Mouse (Mus musculus): ENCODE data around the gene Mtcl1. TPM values are rescaled to one million over a fixed set of nuclear protein-coding genes. Genes with fewer than 3 reads are reported as not detected.

Gene Mtcl1
- polyA plus RNA-seq, 1 experiment from 2014 or later, result 35.0 TPM

GRCm38 (mm10) chr17:66325440-66326203, 123.9 kb downstream of the Mtcl1 start:
- H3K4me3 ChIP-seq, result no peak overlapping the region
- H3K9ac ChIP-seq, result 0 out of 2 replicates have a peak overlapping the region, but pooled peaks have one; percentile 35
- H3K9me3 ChIP-seq, result 0 out of 2 replicates have a peak, but pooled peaks cover 5% of the 10 kb centered on the region
- peak; percentile 77 for ATAC-seq (ENCODE audit: low FRiP score, low read depth)
- no peak overlapping the region for H3K27ac ChIP-seq
- peaks cover 6% of the 10 kb centered on the region for H3K4me1 ChIP-seq
- 53% methylated on average over 14 of the region's 14 CpGs for WGBS
- H3K4me2 ChIP-seq (replicated peaks), result peak overlapping the region; percentile 41
- no peaks in the 10 kb centered on the region for H3K27me3 ChIP-seq (replicated peaks)
- no peaks in the 10 kb centered on the region for H3K36me3 ChIP-seq

GRCm38 (mm10) chr17:66324836-66325235, 124.7 kb downstream of the Mtcl1 start:
- no peak for ATAC-seq (ENCODE audit: low FRiP score, low read depth)
- Histone ChIP-seq H3K9ac (no peak overlapping the region), H3K9me3 (0 out of 2 replicates have a peak, but pooled peaks cover 5% of the 10 kb centered on the region), H3K4me1 (peaks cover 6% of the 10 kb centered on the region), H3K27me3 (replicated peaks) (no peaks in the 10 kb centered on the region), H3K4me2 (replicated peaks) (no peak overlapping the region), H3K4me3 (no peak overlapping the region), H3K36me3 (no peaks in the 10 kb centered on the region), H3K27ac (no peak overlapping the region)
- WGBS, result 85% methylated on average over 3 of the region's 3 CpGs

GRCm38 (mm10) chr17:66322646-66323255, 126.8 kb downstream of the Mtcl1 start:
- H3K4me1 ChIP-seq, result peaks cover 6% of the 10 kb centered on the region
- H3K9me3 ChIP-seq, result no peaks in the 10 kb centered on the region
- no peak for ATAC-seq (ENCODE audit: low FRiP score, low read depth)
- no peaks in the 10 kb centered on the region for H3K27me3 ChIP-seq (replicated peaks)
- H3K9ac ChIP-seq, result no peak overlapping the region
- no peak overlapping the region for H3K27ac ChIP-seq
- no peak overlapping the region for H3K4me2 ChIP-seq (replicated peaks)
- 66% methylated on average over 15 of the region's 15 CpGs for WGBS
- H3K4me3 ChIP-seq, result no peak overlapping the region
- H3K36me3 ChIP-seq, result no peaks in the 10 kb centered on the region

- no peaks in the 10 kb centered on the region for H3K9me3 ChIP-seq
- no peak overlapping the region for H3K9ac ChIP-seq
- peaks cover 6% of the 10 kb centered on the region for H3K4me1 ChIP-seq
- no peaks in the 10 kb centered on the region for H3K36me3 ChIP-seq
- H3K27ac ChIP-seq, result no peak overlapping the region
- ATAC-seq (ENCODE audit: low FRiP score, low read depth), result no peak
- WGBS, result 85% methylated on average over 14 of the region's 14 CpGs
- no peak overlapping the region for H3K4me3 ChIP-seq
- no peaks in the 10 kb centered on the region for H3K27me3 ChIP-seq (replicated peaks)
- no peak overlapping the region for H3K4me2 ChIP-seq (replicated peaks)
Measured at GRCm38 (mm10) chr17:66321933-66322332, 127.6 kb downstream of the Mtcl1 start.

GRCm38 (mm10) chr17:66320716-66321372, 128.7 kb downstream of the Mtcl1 start:
- H3K9ac ChIP-seq, result no peak overlapping the region
- no peak overlapping the region for H3K27ac ChIP-seq
- no peak overlapping the region for H3K4me3 ChIP-seq
- no peaks in the 10 kb centered on the region for H3K27me3 ChIP-seq (replicated peaks)
- H3K4me2 ChIP-seq (replicated peaks), result no peak overlapping the region
- H3K36me3 ChIP-seq, result no peaks in the 10 kb centered on the region
- ATAC-seq (ENCODE audit: low FRiP score, low read depth), result no peak
- H3K4me1 ChIP-seq, result peaks cover 6% of the 10 kb centered on the region
- no peaks in the 10 kb centered on the region for H3K9me3 ChIP-seq
- WGBS, result 87% methylated on average over 20 of the region's 20 CpGs

- WGBS, result 92% methylated on average over 3 of the region's 3 CpGs
- Histone ChIP-seq H3K27ac (no peak overlapping the region), H3K36me3 (no peaks in the 10 kb centered on the region), H3K27me3 (replicated peaks) (no peaks in the 10 kb centered on the region), H3K9ac (no peak overlapping the region), H3K4me2 (replicated peaks) (no peak overlapping the region), H3K9me3 (no peaks in the 10 kb centered on the region), H3K4me1 (peaks cover 19% of the 10 kb centered on the region), H3K4me3 (no peak overlapping the region)
- ATAC-seq (ENCODE audit: low FRiP score, low read depth), result no peak
Measured at GRCm38 (mm10) chr17:66318031-66318430, 131.5 kb downstream of the Mtcl1 start.

- Histone ChIP-seq H3K27ac (no peak overlapping the region), H3K27me3 (replicated peaks) (no peaks in the 10 kb centered on the region), H3K9ac (no peak overlapping the region), H3K4me2 (replicated peaks) (no peak overlapping the region), H3K4me3 (no peak overlapping the region), H3K36me3 (no peaks in the 10 kb centered on the region), H3K4me1 (peaks cover 16% of the 10 kb centered on the region), H3K9me3 (no peaks in the 10 kb centered on the region)
- no peak for ATAC-seq (ENCODE audit: low FRiP score, low read depth)
- 94% methylated on average over 4 of the region's 4 CpGs for WGBS
Measured at GRCm38 (mm10) chr17:66317576-66317975, 132.0 kb downstream of the Mtcl1 start.

GRCm38 (mm10) chr17:66317156-66317555, 132.4 kb downstream of the Mtcl1 start:
- 85% methylated on average over 5 of the region's 5 CpGs for WGBS

GRCm38 (mm10) chr17:66315451-66315850, 134.1 kb downstream of the Mtcl1 start:
- Histone ChIP-seq H3K27ac (no peak overlapping the region), H3K4me3 (no peak overlapping the region), H3K36me3 (no peaks in the 10 kb centered on the region), H3K9me3 (no peaks in the 10 kb centered on the region), H3K4me2 (replicated peaks) (no peak overlapping the region), H3K27me3 (replicated peaks) (no peaks in the 10 kb centered on the region), H3K9ac (no peak overlapping the region), H3K4me1 (peaks cover 16% of the 10 kb centered on the region)
- no peak for ATAC-seq (ENCODE audit: low FRiP score, low read depth)
- 20% methylated on average over 10 of the region's 10 CpGs for WGBS

More at GRCm38 (mm10) chr17:66317156-66317555, 132.4 kb downstream of the Mtcl1 start:
- H3K4me1 ChIP-seq, result peaks cover 16% of the 10 kb centered on the region
- H3K27ac ChIP-seq, result no peak overlapping the region
- ATAC-seq (ENCODE audit: low FRiP score, low read depth), result no peak
- no peaks in the 10 kb centered on the region for H3K27me3 ChIP-seq (replicated peaks)
- H3K36me3 ChIP-seq, result no peaks in the 10 kb centered on the region
- no peak overlapping the region for H3K9ac ChIP-seq
- H3K9me3 ChIP-seq, result no peaks in the 10 kb centered on the region
- H3K4me2 ChIP-seq (replicated peaks), result no peak overlapping the region
- H3K4me3 ChIP-seq, result no peak overlapping the region

GRCm38 (mm10) chr17:66314566-66315285, 134.8 kb downstream of the Mtcl1 start:
- H3K27ac ChIP-seq, result no peak overlapping the region
- H3K4me1 ChIP-seq, result peaks cover 16% of the 10 kb centered on the region
- H3K36me3 ChIP-seq, result no peaks in the 10 kb centered on the region
- no peak overlapping the region for H3K4me3 ChIP-seq
- no peak overlapping the region for H3K9ac ChIP-seq
- no peak for ATAC-seq (ENCODE audit: low FRiP score, low read depth)
- H3K9me3 ChIP-seq, result no peaks in the 10 kb centered on the region
- no peak overlapping the region for H3K4me2 ChIP-seq (replicated peaks)
- H3K27me3 ChIP-seq (replicated peaks), result no peaks in the 10 kb centered on the region
- 64% methylated on average over 13 of the region's 13 CpGs for WGBS

GRCm38 (mm10) chr17:66301906-66302305, 147.6 kb downstream of the Mtcl1 start:
- H3K4me3 ChIP-seq, result no peak overlapping the region
- WGBS, result 86% methylated on average over 7 of the region's 7 CpGs
- H3K27me3 ChIP-seq (replicated peaks), result no peaks in the 10 kb centered on the region
- no peaks in the 10 kb centered on the region for H3K4me1 ChIP-seq
- no peaks in the 10 kb centered on the region for H3K36me3 ChIP-seq
- no peak overlapping the region for H3K27ac ChIP-seq
- no peak overlapping the region for H3K4me2 ChIP-seq (replicated peaks)
- no peaks in the 10 kb centered on the region for H3K9me3 ChIP-seq
- H3K9ac ChIP-seq, result no peak overlapping the region
- ATAC-seq (ENCODE audit: low FRiP score, low read depth), result no peak

- H3K4me3 ChIP-seq, result no peak overlapping the region
- no peaks in the 10 kb centered on the region for H3K4me1 ChIP-seq
- no peak for ATAC-seq (ENCODE audit: low FRiP score, low read depth)
- H3K27me3 ChIP-seq (replicated peaks), result no peaks in the 10 kb centered on the region
- 53% methylated on average over 4 of the region's 4 CpGs for WGBS
- H3K36me3 ChIP-seq, result no peaks in the 10 kb centered on the region
- H3K4me2 ChIP-seq (replicated peaks), result no peak overlapping the region
- no peaks in the 10 kb centered on the region for H3K9me3 ChIP-seq
- no peak overlapping the region for H3K9ac ChIP-seq
- H3K27ac ChIP-seq, result no peak overlapping the region
Measured at GRCm38 (mm10) chr17:66301267-66301666, 148.3 kb downstream of the Mtcl1 start.

All from neural tube, embryonic 12.5 days (tissue).